Mouse (Mus musculus): ENCODE data around the gene Tsen34. TPM values are rescaled to one million over a fixed set of nuclear protein-coding genes. Genes with fewer than 3 reads are reported as not detected.
A peak's percentile ranks its signal among the peaks of the same experiment; 100 is the strongest.

The Tsen34 gene
- polyA plus RNA-seq, 1 experiment from 2014 or later: 301 TPM

Small RNA genes lying within 50 kb of the gene (microRNA-seq; reads per million reads assigned to microRNA genes)
- gene Mir3572: 2.6 reads per million, percentile 9 among the genes with 10 or more reads in this experiment

Other genes with a start within 250 kb of the Tsen34 start
- gene Tarm1, start 190.2 kb upstream of the Tsen34 start, polyA plus RNA-seq (2015; fragmentation: Nextera tagmentation; extraction: Ambion mirVana): not detected in 2 replicates
- 0.33 and 0.37 TPM in 2 replicates for gene Oscar, start 76.7 kb upstream of the Tsen34 start, polyA plus RNA-seq (2015; fragmentation: Nextera tagmentation; extraction: Ambion mirVana)
- 427 and 457 TPM in 2 replicates for gene Ndufa3, start 75.5 kb upstream of the Tsen34 start, polyA plus RNA-seq (2015; fragmentation: Nextera tagmentation; extraction: Ambion mirVana)
- gene Tfpt, start 62.9 kb upstream of the Tsen34 start, polyA plus RNA-seq (2015; fragmentation: Nextera tagmentation; extraction: Ambion mirVana): 29.6 and 31.2 TPM in 2 replicates
- gene Prpf31, start 62.9 kb upstream of the Tsen34 start, polyA plus RNA-seq (2015; fragmentation: Nextera tagmentation; extraction: Ambion mirVana): 114 and 122 TPM in 2 replicates
- gene Cnot3, start 47.6 kb upstream of the Tsen34 start, polyA plus RNA-seq (2015; fragmentation: Nextera tagmentation; extraction: Ambion mirVana): 65.6 and 66.0 TPM in 2 replicates
- 20.0 and 20.6 TPM in 2 replicates for gene Leng1, start 27.0 kb upstream of the Tsen34 start, polyA plus RNA-seq (2015; fragmentation: Nextera tagmentation; extraction: Ambion mirVana)
- gene Tmc4, start 15.3 kb upstream of the Tsen34 start, polyA plus RNA-seq (2015; fragmentation: Nextera tagmentation; extraction: Ambion mirVana): 6.2 and 10.3 TPM in 2 replicates
- gene Mboat7, start 660 bp downstream of the Tsen34 start, polyA plus RNA-seq (2015; fragmentation: Nextera tagmentation; extraction: Ambion mirVana): 63.7 and 65.7 TPM in 2 replicates
- gene Rps9, start 11.1 kb downstream of the Tsen34 start, polyA plus RNA-seq (2015; fragmentation: Nextera tagmentation; extraction: Ambion mirVana): 1,711 and 1,735 TPM in 2 replicates
- gene Pirb, start 27.5 kb downstream of the Tsen34 start, polyA plus RNA-seq (2015; fragmentation: Nextera tagmentation; extraction: Ambion mirVana): 0.17 and 0.33 TPM in 2 replicates
- not detected in 2 replicates for gene Gm15448, start 132.8 kb downstream of the Tsen34 start, polyA plus RNA-seq (2015; fragmentation: Nextera tagmentation; extraction: Ambion mirVana)
- gene Pira2, start 152.2 kb downstream of the Tsen34 start, polyA plus RNA-seq (2015; fragmentation: Nextera tagmentation; extraction: Ambion mirVana): 0.15 and 0.17 TPM in 2 replicates
- not detected in 2 replicates for gene Gm14548, start 205.3 kb downstream of the Tsen34 start, polyA plus RNA-seq (2015; fragmentation: Nextera tagmentation; extraction: Ambion mirVana)
- not detected in 2 replicates for gene Lilra6, start 222.6 kb downstream of the Tsen34 start, polyA plus RNA-seq (2015; fragmentation: Nextera tagmentation; extraction: Ambion mirVana)